ENCODE assay signal across 8 mouse cellular contexts in the genomic region with DNA sequence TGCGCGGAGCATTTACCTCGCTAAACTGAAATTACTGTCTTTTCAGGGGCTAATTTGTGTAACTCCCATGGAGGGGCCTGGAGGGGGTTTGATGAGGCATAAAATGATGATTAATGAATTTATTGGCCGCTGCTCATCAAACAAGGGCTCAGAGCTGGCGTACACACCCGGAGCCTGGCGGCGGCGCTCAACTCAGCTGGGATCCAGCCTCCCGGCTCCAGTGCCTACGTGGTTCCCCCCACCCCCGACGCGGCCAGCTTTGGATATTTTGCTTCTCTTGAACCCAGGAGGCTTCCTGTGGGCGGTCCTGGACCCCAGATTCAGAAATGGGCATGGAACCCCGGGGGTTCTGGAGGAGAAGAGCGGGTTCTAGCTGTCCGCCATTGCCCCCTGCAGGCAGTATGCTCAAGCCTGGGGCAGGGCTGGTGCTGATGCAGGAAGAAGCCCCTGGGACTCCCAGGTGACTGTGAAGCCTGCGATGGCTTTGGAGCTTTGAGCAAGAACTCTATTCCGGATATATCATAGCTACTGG. TPM values are rescaled to one million over a fixed set of nuclear protein-coding genes. Genes with fewer than 3 reads are reported as not detected.
DNase-seq lines count a peak whose midpoint lies in the region; ATAC-seq lines count a peak whose summit lies in the region.

No protein-coding gene starts in this region.

- H3K9ac ChIP-seq in forebrain, embryonic 15.5 days (replicated peaks), result no peak overlapping the region
- H3K9ac ChIP-seq in kidney, embryonic 16.5 days (replicated peaks; ENCODE audit: low read length), result no peak overlapping the region

- peaks cover 16% of the 10 kb centered on the region; the same call in 1 of the 2 replicates for H3K4me1 ChIP-seq in forebrain, embryonic 15.5 days
- peaks cover 7% of the 10 kb centered on the region for H3K4me1 ChIP-seq in kidney, embryonic 16.5 days (ENCODE audit: insufficient read depth, low read length)

- intact Hi-C loops in gastrocnemius, postnatal 14 days (cut with DNase I; ENCODE audit: low total_unique reads), result loop anchor here (5.0 to 10.0 kb wide), 2 partner anchors 570 to 832 kb away; no protein-coding TSS in a partner anchor

- H3K4me3 ChIP-seq in forebrain, embryonic 15.5 days, result no peak overlapping the region
- peak overlapping the region; percentile 3; the same call in 1 of the 2 replicates for H3K4me3 ChIP-seq in kidney, embryonic 16.5 days (ENCODE audit: low read length)

- ATAC-seq in forebrain, embryonic 15.5 days (replicated peaks), result peak; percentile 41; the same call in 1 of the 2 replicates
- 0 out of 2 replicates have a peak, but pooled peaks have one; percentile 53 for ATAC-seq in kidney, embryonic 16.5 days (ENCODE audit: low FRiP score, low TSS enrichment)

- H3K27me3 ChIP-seq in forebrain, embryonic 15.5 days, result peaks cover 85% of the 10 kb centered on the region
- peaks cover 79% of the 10 kb centered on the region for H3K27me3 ChIP-seq in kidney, embryonic 16.5 days (ENCODE audit: insufficient read depth, low read length)

- H3K27ac ChIP-seq in forebrain, embryonic 15.5 days (replicated peaks), result no peak overlapping the region
- H3K27ac ChIP-seq in kidney, embryonic 16.5 days (ENCODE audit: low read length), result no peak overlapping the region

- 9% methylated on average over 20 of the region's 20 CpGs for WGBS in forebrain, embryonic 15.5 days
- 7% methylated on average over 20 of the region's 20 CpGs for WGBS in kidney, embryonic 16.5 days

- H3K9me3 ChIP-seq in forebrain, embryonic 15.5 days, result no peaks in the 10 kb centered on the region
- no peaks in the 10 kb centered on the region for H3K9me3 ChIP-seq in kidney, embryonic 16.5 days (ENCODE audit: low read length)

- H3K36me3 ChIP-seq in forebrain, embryonic 15.5 days, result no peaks in the 10 kb centered on the region
- no peaks in the 10 kb centered on the region for H3K36me3 ChIP-seq in kidney, embryonic 16.5 days (ENCODE audit: insufficient read depth, low read length)

- H3K4me2 ChIP-seq in forebrain, embryonic 15.5 days (replicated peaks), result no peak overlapping the region
- H3K4me2 ChIP-seq in kidney, embryonic 16.5 days (replicated peaks; ENCODE audit: low read depth, low read length), result peak overlapping the region; percentile 23; the same call in 1 of the 2 replicates

- DNase-seq in gastrocnemius, postnatal 14 days, result peak; percentile 20
- no peak for DNase-seq in gastrocnemius, postnatal 4 days (ENCODE audit: low spot score in 2 of 2)
- DNase-seq in Muller cell, postnatal 12 days (ENCODE audit: inconsistent ontology term), result peak; percentile 79
- peak; percentile 58 for DNase-seq in mesoderm, embryonic 11.5 days (ENCODE audit: low read depth, low spot score)
- peak; percentile 59 to 60 for DNase-seq in thymus, postnatal 36 days
- DNase-seq in layer of hippocampus, postnatal 36 days, result no peak

RNA-seq across cellular contexts. Expression of a gene that starts 9.4 kb away (rescaled TPM):
- total RNA-seq in gastrocnemius, postnatal 14 days (2021), result not detected
- 1 to 10 TPM in 1 of 2 experiments, under 1 TPM in 1; 0.49 to 1.0 TPM for total RNA-seq in gastrocnemius, postnatal 4 days (2021)
- polyA plus RNA-seq in forebrain, embryonic 15.5 days (2015; fragmentation: Nextera tagmentation; extraction: Ambion mirVana), result 0.85 and 0.88 TPM in 2 replicates
- polyA plus RNA-seq in kidney, embryonic 16.5 days (2015; fragmentation: Nextera tagmentation; extraction: Ambion mirVana), result 1.4 and 2.6 TPM in 2 replicates
- under 1 TPM in 1 of 2 experiments, not detected in 1; 0.12 TPM for total RNA-seq in layer of hippocampus, postnatal 36 days (2021)

Comparison
In these comparisons a context has a peak if more than half of its experiments do, and no peak if none do; other contexts are left out.
1. DNase-seq: peak in gastrocnemius, postnatal 14 days (single experiment), Muller cell, postnatal 12 days (single experiment), mesoderm, embryonic 11.5 days (single experiment) and thymus, postnatal 36 days (2 of 2); none in gastrocnemius, postnatal 4 days (0 of 2) and layer of hippocampus, postnatal 36 days (0 of 2).